Mouse (Mus musculus) adrenal gland, adult 8-10 months (tissue): Measurements from ENCODE around the gene AI837181. TPM values are rescaled to one million over a fixed set of nuclear protein-coding genes. Genes with fewer than 3 reads are reported as not detected.

Experiments used
- DNase-seq: peaks from one replicate; pipeline ENCODE4 v3.0.0; 2022
- total RNA-seq, 4 experiments: library from RNA; stranded (reverse); gene quantifications; 2 replicates each; pipeline ENCODE4 v1.2.4; 2022

The AI837181 gene
- total RNA-seq, 4 experiments from 2014 or later = 52.2 to 59.2 (median 52.8) TPM

DNA sequence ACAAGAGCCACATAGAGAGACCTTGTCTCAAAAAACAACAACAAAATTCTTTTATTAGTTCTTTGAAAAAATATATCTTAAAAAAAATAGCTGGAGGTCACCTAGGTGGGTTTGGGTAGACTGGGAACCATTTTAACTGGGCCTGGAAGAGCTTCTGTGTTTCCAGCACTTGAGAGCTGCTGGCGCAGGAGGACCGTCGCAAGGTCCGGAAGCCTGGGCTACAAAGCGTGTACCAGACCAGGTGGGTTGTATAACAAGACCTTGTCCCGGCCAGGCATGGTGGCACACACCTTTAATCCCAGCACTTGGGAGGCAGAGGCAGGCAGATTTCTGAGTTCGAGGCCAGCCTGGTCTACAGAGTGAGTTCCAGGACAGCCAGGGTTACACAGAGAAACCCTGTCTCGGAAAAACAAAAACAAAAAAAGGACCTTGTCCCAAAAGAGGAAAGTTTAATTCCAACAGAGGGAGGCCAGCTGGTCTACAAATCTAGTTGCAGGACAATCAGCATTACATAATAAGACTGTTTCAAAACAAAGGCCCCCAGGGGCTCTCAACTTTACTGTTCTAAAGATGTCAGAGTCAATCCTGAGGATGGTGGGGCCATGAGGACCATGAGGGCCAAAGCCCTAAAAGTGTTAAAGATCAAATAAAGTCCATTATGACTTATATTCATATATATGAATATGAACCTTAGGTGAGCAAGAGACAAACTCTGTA, 6.0 kb upstream of the AI837181 start:
- DNase-seq = no peak

- no peak for DNase-seq
These were observed 5.3 kb upstream of the AI837181 start for GRCm38 (mm10) chr19:5419630-5420029.

- DNase-seq = no peak
These were observed 4.4 kb upstream of the AI837181 start for GRCm38 (mm10) chr19:5420579-5420978.

DNA sequence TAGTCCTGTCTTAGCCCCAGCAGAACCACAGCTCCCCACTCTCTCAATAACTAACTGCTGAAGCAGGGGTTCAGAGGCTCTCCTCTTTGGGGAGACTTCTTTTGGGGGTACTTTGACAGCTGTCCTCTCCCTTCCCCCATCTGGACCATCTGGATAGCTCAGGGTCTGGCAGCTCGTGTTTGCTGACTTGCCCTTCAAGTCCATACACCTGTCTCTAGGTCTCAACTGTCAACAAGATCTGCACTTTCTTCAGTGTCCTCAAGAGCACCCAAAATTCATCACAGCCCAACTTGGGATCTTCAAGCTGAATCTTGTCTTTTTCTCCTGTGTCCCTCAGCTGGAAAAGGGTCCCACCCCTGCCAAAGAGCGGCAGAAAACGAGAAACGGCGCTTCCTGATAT, 3.2 kb upstream of the AI837181 start:
- no peak for DNase-seq

DNA sequence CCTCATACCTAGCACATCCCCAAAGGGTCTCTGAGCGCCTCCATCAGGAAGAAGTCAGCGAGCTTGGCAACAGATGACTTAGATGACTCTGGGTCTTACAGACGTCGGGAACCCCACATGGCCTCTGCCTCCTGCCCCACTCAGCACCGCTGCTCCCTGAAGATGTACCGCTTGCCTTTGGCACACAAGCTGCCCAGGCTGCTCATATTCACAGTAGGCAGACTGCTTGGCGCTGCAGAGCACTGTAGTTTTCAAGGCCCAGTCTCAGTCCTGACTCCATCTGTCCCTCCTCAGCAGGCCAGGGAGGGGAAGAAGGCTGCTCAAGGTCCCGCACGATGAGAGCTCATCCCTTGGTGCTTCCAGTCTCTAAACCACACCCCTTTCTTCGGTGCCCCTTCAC, 2.7 kb upstream of the AI837181 start:
- DNase-seq = no peak

GRCm38 (mm10) chr19:5422895-5423443, 2.0 kb upstream of the AI837181 start:
- DNase-seq = no peak

DNA sequence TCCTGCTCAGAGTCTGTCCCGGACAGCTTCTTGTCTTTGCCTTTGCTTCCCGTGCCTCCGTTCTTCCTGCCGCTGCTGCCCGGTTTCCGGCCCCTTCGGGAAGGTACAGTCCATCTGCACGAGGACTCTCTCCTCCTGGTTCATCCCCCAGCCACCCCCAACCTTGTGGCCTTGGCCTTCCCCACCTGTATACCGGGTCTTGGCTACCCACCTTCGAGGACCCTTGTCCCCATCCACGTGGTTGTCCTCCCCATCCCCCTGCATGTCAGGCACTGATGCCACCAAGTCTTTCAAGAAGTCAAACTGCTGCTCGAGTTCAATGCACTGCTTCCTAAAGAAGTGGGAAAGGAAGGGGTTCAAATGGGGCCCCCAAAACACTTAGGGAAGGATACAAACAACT, 1.4 kb upstream of the AI837181 start:
- no peak for DNase-seq

GRCm38 (mm10) chr19:5424092-5424781, 707 bp upstream of the AI837181 start:
- peak; percentile 74 for DNase-seq

GRCm38 (mm10) chr19:5425906-5426565, 1.1 kb downstream of the AI837181 start:
- DNase-seq = no peak

DNA sequence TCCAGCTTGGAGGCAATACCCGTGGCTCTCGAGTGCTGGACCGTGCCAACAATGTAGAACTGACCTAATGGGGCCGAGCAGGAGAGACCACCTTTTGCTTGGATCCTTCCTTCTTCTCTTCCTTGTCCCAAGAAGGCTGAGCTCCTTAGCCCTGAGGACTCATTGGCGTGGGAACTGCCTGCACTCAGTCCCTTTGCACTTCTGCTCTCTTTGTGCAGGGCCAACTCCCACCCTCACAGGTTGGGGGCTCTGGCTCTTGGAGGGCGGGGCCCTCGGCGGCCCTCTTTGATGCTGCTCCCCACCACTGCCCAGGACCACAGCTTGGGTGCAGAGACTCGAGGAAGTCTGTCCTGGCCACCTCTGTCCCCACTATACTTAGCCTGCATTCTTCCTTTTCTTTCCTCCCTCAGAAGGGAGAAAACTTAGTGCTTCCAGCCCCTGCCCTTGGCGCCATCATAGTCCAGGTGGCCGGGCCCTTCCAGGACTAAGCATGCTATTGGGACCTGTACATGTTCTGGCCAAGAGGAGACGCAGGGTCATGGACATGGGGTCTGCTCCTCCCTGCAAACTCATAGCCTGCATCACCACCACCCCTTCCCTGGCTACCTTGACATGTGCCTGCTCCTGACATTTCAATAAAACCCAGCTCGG, 1.8 kb downstream of the AI837181 start:
- DNase-seq = no peak

DNA sequence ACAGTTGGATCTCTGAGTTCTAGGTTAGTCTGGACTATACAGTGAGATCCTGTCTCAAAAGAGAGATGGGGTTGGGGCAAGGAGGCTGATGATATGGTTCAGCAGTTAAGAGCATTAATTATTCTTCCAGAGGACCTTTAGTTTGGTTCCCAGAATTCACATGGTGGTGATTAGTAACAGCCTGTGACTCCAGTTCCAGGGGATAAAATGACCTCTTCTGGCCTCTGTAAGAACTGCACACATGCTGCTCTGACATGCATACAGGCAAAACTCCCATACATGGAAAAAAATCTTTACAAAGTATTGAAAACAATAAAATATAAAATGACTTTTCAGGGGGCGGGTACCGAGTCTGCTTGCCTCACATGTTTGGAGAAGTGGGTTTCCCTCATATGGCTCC, 3.1 kb downstream of the AI837181 start:
- DNase-seq = no peak

GRCm38 (mm10) chr19:5429219-5429618, 4.3 kb downstream of the AI837181 start:
- DNase-seq = no peak

- DNase-seq = peak; percentile 87
These were observed 4.9 kb downstream of the AI837181 start for GRCm38 (mm10) chr19:5429806-5430205.

- DNase-seq = no peak
These were observed 5.5 kb downstream of the AI837181 start for GRCm38 (mm10) chr19:5430408-5430807.

DNA sequence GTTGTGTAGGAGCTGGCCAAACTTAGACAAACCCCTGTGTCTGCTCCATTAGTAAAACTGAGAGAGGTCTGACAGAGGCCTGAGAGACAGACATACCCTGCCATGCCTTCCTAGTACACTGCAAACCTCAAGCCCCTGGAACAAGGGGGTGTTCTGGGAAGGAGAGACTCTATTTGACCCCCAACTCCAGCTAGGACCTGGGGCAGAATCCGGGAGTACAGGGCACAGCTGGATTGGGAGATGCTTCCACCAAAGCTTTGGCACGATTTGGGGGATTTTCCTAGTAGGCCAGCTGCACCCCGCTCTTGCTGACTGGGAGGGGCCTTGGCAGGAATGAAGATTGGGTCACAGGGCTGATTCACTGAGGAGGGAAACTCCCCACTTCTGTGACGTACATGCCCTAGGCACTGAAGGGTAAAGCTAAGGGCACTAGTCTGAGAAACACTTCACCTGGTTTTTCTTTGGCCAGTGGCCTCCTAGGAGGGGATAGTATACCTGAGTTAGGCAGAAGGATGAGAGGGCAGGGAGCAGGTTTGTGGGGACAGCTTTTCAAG, 7.0 kb downstream of the AI837181 start:
- no peak for DNase-seq

DNA sequence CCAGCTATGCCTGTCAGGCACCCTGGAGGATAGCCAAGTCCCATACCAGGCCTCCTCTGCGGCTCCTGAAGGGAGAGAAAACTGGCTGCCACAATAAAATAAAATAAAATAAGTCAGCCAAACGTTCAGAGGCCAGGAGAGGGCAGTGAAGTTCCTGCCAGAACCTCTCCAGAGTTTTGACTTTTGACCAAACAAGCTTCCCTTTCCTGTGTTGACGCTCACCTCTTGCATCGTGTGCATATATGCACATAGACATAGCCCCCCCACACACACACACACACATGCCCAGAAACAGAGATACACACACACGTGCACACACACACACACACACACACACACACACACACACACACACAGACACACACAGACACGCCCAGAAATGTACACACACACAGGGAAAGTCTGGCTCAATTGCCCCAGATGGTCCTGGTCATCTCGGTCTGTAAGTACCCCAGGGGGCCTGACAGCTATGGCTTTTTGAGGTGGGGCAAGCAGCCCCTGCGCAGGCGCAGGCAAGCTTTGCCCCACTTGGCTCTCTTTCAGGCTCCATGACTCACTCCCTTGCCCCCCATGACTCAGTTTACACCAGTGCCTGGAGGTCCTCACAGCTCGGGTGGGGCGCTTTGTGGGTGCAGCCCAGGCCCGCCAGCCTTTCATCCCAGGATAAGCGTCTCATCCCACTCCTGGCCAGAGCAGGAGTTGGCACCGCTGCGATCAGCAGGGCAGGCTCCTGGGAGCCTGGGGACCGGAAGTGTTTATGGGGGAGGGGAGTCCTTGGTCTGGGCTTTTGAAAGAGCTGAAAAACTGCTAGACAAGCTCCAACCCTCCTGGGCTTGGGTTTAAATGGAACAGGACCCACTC, 8.3 kb downstream of the AI837181 start:
- peak; percentile 53 for DNase-seq

- DNase-seq = no peak
These were observed 9.0 kb downstream of the AI837181 start for GRCm38 (mm10) chr19:5433951-5434350.

GRCm38 (mm10) chr19:5444371-5444908, 19.5 kb downstream of the AI837181 start:
- no peak for DNase-seq

DNA sequence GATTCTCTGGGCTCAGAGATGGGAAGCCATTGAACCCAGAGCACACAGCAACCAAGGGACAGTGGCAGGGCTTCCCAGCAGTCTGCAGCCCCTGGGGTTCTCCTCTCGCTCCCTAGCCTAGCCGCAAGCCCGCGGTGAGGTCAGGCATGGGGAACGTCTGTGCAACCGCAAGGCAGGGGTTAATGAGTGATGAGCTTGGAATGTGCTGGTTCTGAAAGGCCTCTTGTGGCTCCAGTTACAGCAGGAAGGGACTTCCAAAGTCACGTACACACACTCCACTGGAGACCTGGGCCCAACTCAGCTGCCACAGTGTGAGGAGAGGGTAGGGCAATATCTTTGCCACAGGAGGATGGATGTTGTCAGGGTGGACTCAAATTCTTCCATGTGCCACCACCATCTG, 20.0 kb downstream of the AI837181 start:
- no peak for DNase-seq

DNA sequence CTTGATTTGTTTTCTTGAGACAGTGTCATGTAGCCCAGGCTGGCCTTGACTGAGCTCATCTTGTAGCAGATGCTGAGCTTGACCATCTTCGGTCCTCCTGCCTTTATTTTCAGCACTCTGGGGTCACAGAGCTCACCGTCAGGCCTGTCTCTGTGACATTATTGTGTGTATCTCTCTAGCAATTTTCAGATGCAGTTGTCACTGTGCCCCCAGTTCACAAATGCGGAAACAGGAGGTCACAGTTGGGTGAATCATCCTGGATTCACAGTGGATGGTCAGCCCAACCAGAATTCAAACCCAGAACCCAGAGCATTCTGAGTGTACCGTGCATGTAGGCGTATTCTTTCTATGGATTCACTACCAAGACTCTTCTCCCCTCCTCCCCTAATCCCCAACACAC, 20.8 kb downstream of the AI837181 start:
- DNase-seq = no peak
